Mouse (Mus musculus) bone marrow, adult 2 months (tissue): Measurements from ENCODE around the gene Lysmd2. TPM values are rescaled to one million over a fixed set of nuclear protein-coding genes. Genes with fewer than 3 reads are reported as not detected.

Source experiments
- H3K27ac ChIP-seq: fragments of 200-500 bp; 2 replicates; pipeline ENCODE4 v1.5.1; 2012; ENCODE audit warnings: low read depth, mild to moderate bottlenecking, control low read depth, inconsistent platforms, low read length; ENCODE audit not compliant: control insufficient read depth, poor library complexity, insufficient read depth
- H3K4me1 ChIP-seq: fragments of 200-500 bp; 2 replicates; pipeline ENCODE4 v1.6.1; 2011; ENCODE audit warnings: low read length; ENCODE audit not compliant: control insufficient read depth, insufficient read depth
- H3K4me3 ChIP-seq: fragments of 200-500 bp; replicated peaks from 2 replicates; pipeline ENCODE3; 2011; ENCODE audit warnings: mild to moderate bottlenecking, low read depth, low read length, control low read depth; ENCODE audit not compliant: control insufficient read depth
- CTCF ChIP-seq: fragments of 200-500 bp; IDR thresholded peaks from 2 replicates; pipeline ENCODE4 v1.5.1; 2011; ENCODE audit warnings: low read length, control low read depth; ENCODE audit not compliant: control insufficient read depth, insufficient read depth
- POLR2A ChIP-seq: fragments of 200-500 bp; IDR thresholded peaks from 2 replicates; pipeline ENCODE4 v1.6.1; 2011; ENCODE audit warnings: low read depth, mild to moderate bottlenecking, control low read depth, low read length, borderline replicate concordance; ENCODE audit not compliant: control insufficient read depth
- WGBS: fragments of 180-500 bp; shearing (Covaris S2); methylation state at CpG from one replicate; pipeline ENCODE4 v1.1.7; 2018; 5-methylcytosine and 5-hydroxymethylcytosine counted together
- polyA plus RNA-seq: library from polyadenylated mRNA; stranded (reverse); fragments of >200 nt; gene quantifications from 2 replicates; pipeline ENCODE4 v1.2.4, GENCODE M21; 2011; ENCODE audit warnings: low replicate concordance; ENCODE audit not compliant: missing spikeins, insufficient read depth, insufficient read length

Gene Lysmd2
- polyA plus RNA-seq, 1 experiment = 3.8 TPM

DNA sequence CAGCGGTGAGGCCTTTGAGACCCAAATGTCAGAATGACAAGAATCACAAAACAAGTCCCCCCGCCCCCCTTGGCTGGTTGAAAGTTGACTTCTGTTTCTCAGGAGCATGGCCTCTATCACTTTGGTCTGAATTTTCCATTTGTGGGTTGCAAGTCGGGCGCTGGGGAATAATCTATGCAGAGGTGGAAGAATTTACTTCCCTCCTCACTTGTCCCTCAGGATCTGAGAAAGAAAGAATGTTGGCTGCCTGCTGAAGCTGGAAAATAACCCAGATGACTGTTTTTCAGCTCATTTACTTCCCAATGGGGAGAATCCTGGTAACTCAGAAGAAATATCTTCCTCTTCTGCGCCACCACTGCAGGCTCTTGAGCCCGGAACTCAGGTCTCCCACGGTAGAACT is 52.8 kb downstream of the Lysmd2 start:
- H3K4me3 ChIP-seq = no peak overlapping the region
- TF ChIP-seq CTCF (no peak), POLR2A (no peak)

DNA sequence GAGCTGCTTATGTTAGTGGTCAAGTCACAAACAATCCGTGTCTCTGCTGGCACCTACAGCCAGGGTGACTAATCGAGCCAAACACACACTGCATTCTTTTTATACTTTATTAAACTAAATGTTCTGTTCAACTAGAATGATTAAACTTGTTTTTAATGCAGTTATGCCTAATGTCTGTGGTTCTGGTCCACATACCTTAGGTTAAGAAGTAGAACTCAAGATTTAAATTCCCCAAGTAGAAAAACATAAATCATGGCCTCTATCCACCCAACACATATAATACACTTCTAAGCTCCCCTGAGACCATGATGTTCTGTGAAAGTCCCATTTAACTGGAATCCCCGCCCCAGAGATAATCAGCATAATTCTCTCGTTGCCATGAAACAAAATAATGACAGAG is 54.1 kb downstream of the Lysmd2 start:
- Histone ChIP-seq H3K4me1 (no peaks in the 10 kb centered on the region), H3K4me3 (no peak overlapping the region), H3K27ac (no peak overlapping the region)
- TF ChIP-seq POLR2A (no peak), CTCF (no peak)
- WGBS = 64% methylated on average over 4 of the region's 4 CpGs

More for the DNA sequence above, 52.8 kb downstream of the Lysmd2 start:
- Histone ChIP-seq H3K4me1 (no peaks in the 10 kb centered on the region), H3K27ac (no peak overlapping the region)
- 78% methylated on average over 7 of the region's 7 CpGs for WGBS

DNA sequence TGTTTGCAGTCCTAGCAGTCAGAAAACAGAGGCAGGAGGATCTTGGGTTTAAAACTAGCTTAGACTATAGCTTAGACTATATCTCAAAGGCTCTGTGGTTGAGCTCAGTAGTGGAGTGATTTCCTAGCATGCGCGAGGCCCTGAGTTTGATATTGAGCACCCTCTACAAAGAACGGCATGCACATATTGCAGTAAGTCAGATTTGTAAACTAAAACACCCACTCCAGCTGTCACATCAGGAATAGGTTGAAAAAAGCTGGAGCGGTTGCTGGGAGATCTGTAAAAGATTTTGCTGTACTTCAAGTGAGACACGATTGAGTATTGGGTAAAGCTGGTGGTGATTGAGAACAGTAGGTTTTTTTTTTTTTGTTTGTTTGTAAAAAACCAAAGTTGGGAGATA is 55.1 kb downstream of the Lysmd2 start:
- no peak overlapping the region for H3K27ac ChIP-seq
- H3K4me1 ChIP-seq = no peaks in the 10 kb centered on the region
- TF ChIP-seq CTCF (no peak), POLR2A (no peak)
- 84% methylated on average over 5 of the region's 5 CpGs for WGBS
- H3K4me3 ChIP-seq = no peak overlapping the region

DNA sequence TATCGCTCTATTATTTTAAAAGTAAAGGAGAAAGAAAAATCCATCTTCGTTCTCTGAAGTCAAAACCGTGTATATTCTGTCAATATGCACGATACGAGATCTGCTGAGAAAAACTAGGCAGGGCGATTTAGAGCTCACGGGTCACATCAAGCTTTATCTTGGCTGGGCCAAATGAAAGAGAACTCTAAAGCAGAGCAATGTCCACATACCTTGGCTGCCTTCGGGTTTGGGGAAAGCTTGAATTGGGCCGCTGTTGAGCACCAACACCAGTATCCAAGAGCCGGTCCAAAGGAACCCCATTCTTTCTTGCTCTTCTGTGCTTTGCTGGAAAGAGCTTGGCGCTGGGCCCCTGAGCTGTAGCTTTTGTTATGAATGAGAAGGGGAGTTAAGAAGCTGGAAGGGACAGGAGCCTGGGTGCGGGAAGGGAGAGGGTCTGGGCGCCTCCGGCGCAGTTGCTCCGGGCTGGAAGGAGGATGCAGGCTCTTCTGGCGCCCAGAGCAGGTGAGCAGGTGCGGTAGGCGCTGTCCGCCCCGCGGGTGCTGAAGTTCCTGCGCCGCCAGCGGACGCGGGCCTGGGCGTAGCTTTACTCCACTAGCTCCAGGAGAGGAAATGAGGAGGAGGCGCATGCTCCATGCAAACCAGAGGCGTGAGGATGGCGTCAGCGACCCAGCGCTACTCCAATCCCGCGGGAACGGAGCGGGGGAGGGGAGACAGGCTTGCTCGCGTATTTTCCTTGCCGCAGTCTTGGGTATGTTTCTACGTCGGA is 58.1 kb downstream of the Lysmd2 start, which contains the start of gene Scg3:
Gene Scg3, minus strand, starts transcription at position 631 of the 766 bp plus-strand sequence.
- WGBS = 15% methylated on average over 42 of the region's 42 CpGs
- Histone ChIP-seq H3K4me3 (no peak within 1 kb of the TSS), H3K4me1 (no peaks in the 10 kb centered on the region), H3K27ac (no peak within 1 kb of the TSS)
- TF ChIP-seq POLR2A = no peak
- no peak for TF ChIP-seq CTCF

DNA sequence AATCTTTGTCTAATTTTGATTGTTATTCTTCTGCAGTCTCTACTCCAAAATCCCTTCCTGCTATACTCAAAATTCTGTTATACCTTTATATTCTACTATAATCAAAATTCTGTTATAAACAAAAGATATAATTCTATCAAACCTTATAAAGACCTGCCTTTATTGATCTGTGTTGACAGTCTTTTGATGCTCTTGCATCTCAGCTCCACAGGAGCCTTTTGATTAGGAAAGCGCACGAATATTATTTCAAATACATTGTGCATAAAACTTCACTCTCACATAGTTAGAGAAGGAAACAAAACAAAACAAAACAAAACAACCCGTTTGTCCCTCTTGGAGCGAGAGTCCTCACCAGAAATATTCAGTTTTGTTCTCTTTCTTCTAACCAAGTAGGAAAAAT is 58.8 kb downstream of the Lysmd2 start:
- Histone ChIP-seq H3K4me1 (no peaks in the 10 kb centered on the region), H3K4me3 (no peak overlapping the region), H3K27ac (no peak overlapping the region)
- 58% methylated on average over 4 of the region's 4 CpGs for WGBS
- TF ChIP-seq CTCF (no peak), POLR2A (no peak)

DNA sequence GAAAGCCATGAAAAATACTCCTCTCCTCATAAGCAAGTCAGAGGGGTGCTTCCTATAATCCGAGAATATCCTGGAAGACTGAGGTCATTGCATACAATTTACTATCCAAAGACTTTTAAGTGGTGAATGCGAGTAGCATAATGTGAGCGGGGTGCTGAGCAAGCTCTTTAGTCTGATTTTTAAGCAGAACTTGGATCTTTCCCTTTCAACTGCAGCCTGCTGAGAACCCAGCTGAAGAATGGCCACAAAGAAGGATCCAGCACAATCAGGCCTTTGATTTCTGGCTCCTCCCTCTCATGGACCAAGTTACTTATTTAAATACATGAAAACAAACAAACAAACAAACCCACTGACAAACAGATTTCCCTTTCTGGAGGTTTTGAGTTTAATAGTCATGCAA is 59.2 kb downstream of the Lysmd2 start:
- WGBS = 67% methylated on average over 3 of the region's 3 CpGs
- Histone ChIP-seq H3K4me3 (no peak overlapping the region), H3K27ac (no peak overlapping the region), H3K4me1 (no peaks in the 10 kb centered on the region)
- TF ChIP-seq CTCF = no peak
- no peak for TF ChIP-seq POLR2A

Other genes starting within 250 kb of the Lysmd2 start
- 16.0 and 36.8 TPM in 2 replicates for gene Mapk6, start 215.7 kb upstream of the Lysmd2 start, polyA plus RNA-seq
- gene Leo1, start 184.2 kb upstream of the Lysmd2 start, polyA plus RNA-seq = 14.4 and 22.5 TPM in 2 replicates
- gene Tmod3, start 66.1 kb upstream of the Lysmd2 start, polyA plus RNA-seq = 16.4 and 28.6 TPM in 2 replicates
- gene Tmod2, start 14.4 kb upstream of the Lysmd2 start, polyA plus RNA-seq = 0.09 and 0.95 TPM in 2 replicates
- gene Scg3, start 58.3 kb downstream of the Lysmd2 start, polyA plus RNA-seq = 3.3 TPM in 1 of 2 replicates, not detected in the other
- gene Bmp5, start 149.6 kb downstream of the Lysmd2 start, polyA plus RNA-seq = 0.34 and 0.40 TPM in 2 replicates